Mouse (Mus musculus): Measurements from ENCODE around the gene Ccdc12. TPM values are rescaled to one million over a fixed set of nuclear protein-coding genes. Genes with fewer than 3 reads are reported as not detected.
A peak's percentile ranks its signal among the peaks of the same experiment; 100 is the strongest.

Gene Ccdc12
- polyA plus RNA-seq, 1 experiment from 2014 or later = 147 TPM

DNA sequence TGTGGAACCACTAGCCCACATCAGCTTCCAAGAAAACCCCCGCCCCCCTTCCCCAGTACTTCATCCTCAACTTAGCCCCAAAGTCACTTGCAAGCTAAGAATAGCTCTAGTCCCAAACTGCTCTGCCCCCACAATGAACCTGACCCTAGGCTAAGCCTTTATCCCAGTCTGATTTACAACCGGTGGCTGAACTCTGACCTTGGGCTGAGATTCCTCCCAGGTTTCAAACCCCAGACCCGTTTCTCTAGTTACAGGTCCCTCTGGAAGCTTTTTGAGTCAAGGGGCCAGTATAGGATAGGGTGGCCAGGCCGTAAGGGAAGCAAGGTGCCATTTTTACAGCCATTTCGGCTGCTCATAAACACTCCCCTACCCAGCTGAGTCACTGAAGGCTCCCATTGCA lies 89.9 kb downstream of the Ccdc12 start:
- Histone ChIP-seq H3K27ac (replicated peaks; ENCODE audit: low read depth, low read length) (peak overlapping the region; percentile 9; the same call in 1 of the 2 replicates), H3K27me3 (ENCODE audit: control insufficient read depth, insufficient read depth, low read length) (peaks cover 14% of the 10 kb centered on the region), H3K9ac (ENCODE audit: low read length) (no peak overlapping the region), H3K4me3 (ENCODE audit: low read depth, low read length) (no peak overlapping the region), H3K36me3 (ENCODE audit: control insufficient read depth, insufficient read depth, low read length) (no peaks in the 10 kb centered on the region), H3K4me1 (ENCODE audit: control insufficient read depth, insufficient read depth, low read length) (peaks cover 50% of the 10 kb centered on the region), H3K9me3 (ENCODE audit: control insufficient read depth, low read length) (no peaks in the 10 kb centered on the region), H3K4me2 (ENCODE audit: low read depth, severe bottlenecking) (peak overlapping the region; percentile 22)
- WGBS = 8% methylated on average over 5 of the region's 5 CpGs
- DNase-seq (ENCODE audit: low spot score) (peak; percentile 82), ATAC-seq (ENCODE audit: insufficient number of reproducible peaks, low FRiP score, low TSS enrichment, low read depth) (peak; percentile 59)

- no peak within 1 kb of the TSS for H3K9ac ChIP-seq (ENCODE audit: low read length)
- DNase-seq (ENCODE audit: low spot score) = no peak
- H3K4me1 ChIP-seq (ENCODE audit: control insufficient read depth, insufficient read depth, low read length) = peaks cover 53% of the 10 kb centered on the region
Measured at GRCm38 (mm10) chr9:110746961-110747360, 90.7 kb downstream of the Ccdc12 start, which contains the start of gene Pth1r. Gene Pth1r, minus strand, starts transcription at chr9:110747145.

DNA sequence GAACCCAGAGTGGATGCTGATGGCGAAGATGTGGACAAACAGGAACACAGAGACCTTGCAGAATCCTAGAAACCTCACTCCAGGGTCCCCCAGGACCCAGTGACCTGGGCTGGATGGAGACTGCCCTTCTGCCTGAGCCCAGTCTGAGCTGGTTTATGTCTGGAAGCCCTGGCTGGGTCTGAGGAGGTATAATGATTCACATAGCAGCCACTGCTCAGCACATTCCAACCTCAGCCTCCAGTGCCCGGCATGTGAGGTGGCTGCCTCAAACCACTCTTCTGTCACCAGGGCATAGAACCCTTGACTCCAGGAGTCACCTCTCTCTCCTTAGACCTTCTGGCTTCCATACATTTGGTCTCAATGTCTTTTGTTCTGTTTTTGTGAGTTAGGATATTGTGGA lies 92.1 kb downstream of the Ccdc12 start:
- Histone ChIP-seq H3K4me1 (ENCODE audit: control insufficient read depth, insufficient read depth, low read length) (peaks cover 51% of the 10 kb centered on the region), H3K9me3 (ENCODE audit: control insufficient read depth, low read length) (no peaks in the 10 kb centered on the region), H3K36me3 (ENCODE audit: control insufficient read depth, insufficient read depth, low read length) (no peaks in the 10 kb centered on the region), H3K9ac (ENCODE audit: low read length) (no peak overlapping the region), H3K27me3 (ENCODE audit: control insufficient read depth, insufficient read depth, low read length) (peaks cover 14% of the 10 kb centered on the region), H3K4me3 (ENCODE audit: low read depth, low read length) (no peak overlapping the region), H3K4me2 (ENCODE audit: low read depth, severe bottlenecking) (no peak overlapping the region), H3K27ac (replicated peaks; ENCODE audit: low read depth, low read length) (no peak overlapping the region)
- no peak for DNase-seq (ENCODE audit: low spot score)
- ATAC-seq (ENCODE audit: insufficient number of reproducible peaks, low FRiP score, low TSS enrichment, low read depth) = no peak
- 74% methylated on average over 2 of the region's 2 CpGs for WGBS

More at GRCm38 (mm10) chr9:110746961-110747360, 90.7 kb downstream of the Ccdc12 start, which contains the start of gene Pth1r:
- no peak for ATAC-seq (ENCODE audit: insufficient number of reproducible peaks, low FRiP score, low TSS enrichment, low read depth)
- Histone ChIP-seq H3K36me3 (ENCODE audit: control insufficient read depth, insufficient read depth, low read length) (no peaks in the 10 kb centered on the region), H3K4me3 (ENCODE audit: low read depth, low read length) (no peak within 1 kb of the TSS), H3K9me3 (ENCODE audit: control insufficient read depth, low read length) (no peaks in the 10 kb centered on the region), H3K4me2 (ENCODE audit: low read depth, severe bottlenecking) (peak within 1 kb of the TSS; percentile 22), H3K27me3 (ENCODE audit: control insufficient read depth, insufficient read depth, low read length) (peaks cover 14% of the 10 kb centered on the region), H3K27ac (replicated peaks; ENCODE audit: low read depth, low read length) (peak within 1 kb of the TSS; percentile 9; the same call in 1 of the 2 replicates)
- 42% methylated on average over 7 of the region's 7 CpGs for WGBS

- H3K9ac ChIP-seq (ENCODE audit: low read length) = no peak overlapping the region
- DNase-seq (ENCODE audit: low spot score) (peak; percentile 60), ATAC-seq (ENCODE audit: insufficient number of reproducible peaks, low FRiP score, low TSS enrichment, low read depth) (peak; percentile 56; the same call in 1 of the 2 replicates)
- H3K4me3 ChIP-seq (ENCODE audit: low read depth, low read length) = no peak overlapping the region
- 0 out of 2 replicates have a peak, but pooled peaks cover 2% of the 10 kb centered on the region for H3K27me3 ChIP-seq (ENCODE audit: control insufficient read depth, insufficient read depth, low read length)
- peak overlapping the region; percentile 25; the same call in 1 of the 2 replicates for H3K4me2 ChIP-seq (ENCODE audit: low read depth, severe bottlenecking)
- no peaks in the 10 kb centered on the region for H3K9me3 ChIP-seq (ENCODE audit: control insufficient read depth, low read length)
- WGBS = 20% methylated on average over 14 of the region's 14 CpGs
- H3K4me1 ChIP-seq (ENCODE audit: control insufficient read depth, insufficient read depth, low read length) = peaks cover 41% of the 10 kb centered on the region
- H3K36me3 ChIP-seq (ENCODE audit: control insufficient read depth, insufficient read depth, low read length) = no peaks in the 10 kb centered on the region
- peak overlapping the region; percentile 39; the same call in 1 of the 2 replicates for H3K27ac ChIP-seq (replicated peaks; ENCODE audit: low read depth, low read length)
Measured at GRCm38 (mm10) chr9:110750404-110751187, 94.3 kb downstream of the Ccdc12 start.

GRCm38 (mm10) chr9:110751412-110751811 lies 95.1 kb downstream of the Ccdc12 start:
- Histone ChIP-seq H3K27ac (replicated peaks; ENCODE audit: low read depth, low read length) (no peak overlapping the region; the same call in 1 of the 2 replicates), H3K4me2 (ENCODE audit: low read depth, severe bottlenecking) (no peak overlapping the region; the same call in 1 of the 2 replicates)

GRCm38 (mm10) chr9:110752917-110753435 lies 96.7 kb downstream of the Ccdc12 start:
- DNase-seq (ENCODE audit: low spot score) (no peak), ATAC-seq (ENCODE audit: insufficient number of reproducible peaks, low FRiP score, low TSS enrichment, low read depth) (no peak)
- H3K4me3 ChIP-seq (ENCODE audit: low read depth, low read length) = no peak overlapping the region
- H3K9me3 ChIP-seq (ENCODE audit: control insufficient read depth, low read length) = no peaks in the 10 kb centered on the region
- WGBS = 81% methylated on average over 4 of the region's 4 CpGs
- no peaks in the 10 kb centered on the region for H3K36me3 ChIP-seq (ENCODE audit: control insufficient read depth, insufficient read depth, low read length)
- H3K4me2 ChIP-seq (ENCODE audit: low read depth, severe bottlenecking) = no peak overlapping the region
- H3K27ac ChIP-seq (replicated peaks; ENCODE audit: low read depth, low read length) = no peak overlapping the region
- H3K9ac ChIP-seq (ENCODE audit: low read length) = no peak overlapping the region
- H3K27me3 ChIP-seq (ENCODE audit: control insufficient read depth, insufficient read depth, low read length) = 0 out of 2 replicates have a peak, but pooled peaks cover 2% of the 10 kb centered on the region
- peaks cover 23% of the 10 kb centered on the region for H3K4me1 ChIP-seq (ENCODE audit: control insufficient read depth, insufficient read depth, low read length)

More at GRCm38 (mm10) chr9:110751412-110751811, 95.1 kb downstream of the Ccdc12 start:
- Histone ChIP-seq H3K4me3 (ENCODE audit: low read depth, low read length) (no peak overlapping the region), H3K9ac (ENCODE audit: low read length) (no peak overlapping the region), H3K36me3 (ENCODE audit: control insufficient read depth, insufficient read depth, low read length) (no peaks in the 10 kb centered on the region), H3K27me3 (ENCODE audit: control insufficient read depth, insufficient read depth, low read length) (0 out of 2 replicates have a peak, but pooled peaks cover 2% of the 10 kb centered on the region), H3K4me1 (ENCODE audit: control insufficient read depth, insufficient read depth, low read length) (peaks cover 33% of the 10 kb centered on the region), H3K9me3 (ENCODE audit: control insufficient read depth, low read length) (no peaks in the 10 kb centered on the region)
- ATAC-seq (ENCODE audit: insufficient number of reproducible peaks, low FRiP score, low TSS enrichment, low read depth) (no peak), DNase-seq (ENCODE audit: low spot score) (no peak)
- WGBS = 79% methylated on average over 5 of the region's 5 CpGs

DNA sequence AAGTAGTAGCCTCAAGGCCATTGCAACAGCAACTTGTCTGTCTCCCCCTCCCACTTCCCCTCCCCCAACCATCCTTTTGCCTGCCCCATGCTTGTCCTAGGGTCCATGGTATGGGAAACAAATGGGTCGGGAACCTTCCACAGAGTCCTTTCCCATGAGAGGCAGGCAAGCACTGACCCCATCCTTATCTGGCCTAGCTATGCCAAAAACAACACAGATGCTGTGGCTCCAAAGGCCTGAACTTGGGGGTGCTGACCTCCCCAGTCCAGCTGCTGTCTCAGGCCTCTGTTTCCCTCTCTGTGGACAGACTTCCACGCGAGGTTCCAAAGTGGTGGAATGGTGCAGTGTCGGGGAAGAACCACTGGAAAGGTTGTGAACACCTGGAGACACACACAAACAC lies 97.5 kb downstream of the Ccdc12 start:
- no peak overlapping the region for H3K4me3 ChIP-seq (ENCODE audit: low read depth, low read length)
- no peak overlapping the region for H3K27ac ChIP-seq (replicated peaks; ENCODE audit: low read depth, low read length)
- no peaks in the 10 kb centered on the region for H3K36me3 ChIP-seq (ENCODE audit: control insufficient read depth, insufficient read depth, low read length)
- H3K9me3 ChIP-seq (ENCODE audit: control insufficient read depth, low read length) = no peaks in the 10 kb centered on the region
- H3K27me3 ChIP-seq (ENCODE audit: control insufficient read depth, insufficient read depth, low read length) = no peaks in the 10 kb centered on the region
- no peak overlapping the region for H3K4me2 ChIP-seq (ENCODE audit: low read depth, severe bottlenecking)
- peaks cover 23% of the 10 kb centered on the region for H3K4me1 ChIP-seq (ENCODE audit: control insufficient read depth, insufficient read depth, low read length)
- no peak for DNase-seq (ENCODE audit: low spot score)
- no peak for ATAC-seq (ENCODE audit: insufficient number of reproducible peaks, low FRiP score, low TSS enrichment, low read depth)
- WGBS = 87% methylated on average over 4 of the region's 4 CpGs
- no peak overlapping the region for H3K9ac ChIP-seq (ENCODE audit: low read length)

GRCm38 (mm10) chr9:110757816-110758215 lies 101.5 kb downstream of the Ccdc12 start:
- H3K27me3 ChIP-seq (ENCODE audit: control insufficient read depth, insufficient read depth, low read length) = no peaks in the 10 kb centered on the region
- ATAC-seq (ENCODE audit: insufficient number of reproducible peaks, low FRiP score, low TSS enrichment, low read depth) = no peak

More at GRCm38 (mm10) chr9:110757816-110758215, 101.5 kb downstream of the Ccdc12 start:
- H3K9me3 ChIP-seq (ENCODE audit: control insufficient read depth, low read length) = no peaks in the 10 kb centered on the region
- no peaks in the 10 kb centered on the region; the same call in 1 of the 2 replicates for H3K4me1 ChIP-seq (ENCODE audit: control insufficient read depth, insufficient read depth, low read length)
- H3K27ac ChIP-seq (replicated peaks; ENCODE audit: low read depth, low read length) = no peak overlapping the region
- no peaks in the 10 kb centered on the region for H3K36me3 ChIP-seq (ENCODE audit: control insufficient read depth, insufficient read depth, low read length)
- DNase-seq (ENCODE audit: low spot score) = no peak
- no peak overlapping the region for H3K9ac ChIP-seq (ENCODE audit: low read length)
- H3K4me2 ChIP-seq (ENCODE audit: low read depth, severe bottlenecking) = no peak overlapping the region
- H3K4me3 ChIP-seq (ENCODE audit: low read depth, low read length) = no peak overlapping the region
- 72% methylated on average over 5 of the region's 5 CpGs for WGBS
